Mouse (Mus musculus) forebrain, embryonic 13.5 days (tissue): Measurements from ENCODE around the gene Kndc1. TPM values are rescaled to one million over a fixed set of nuclear protein-coding genes. Genes with fewer than 3 reads are reported as not detected.

ENCODE experiments used
- ATAC-seq: fragments of 200-750 bp; cut with Nextera tagmentation; 2 replicates; pipeline ENCODE4 v1.8.0; 2017
- H3K27ac ChIP-seq: fragments of 300-500 bp; sonication (generic); 2 replicates; pipeline ENCODE4 v1.5.1; 2015; ENCODE audit warnings: inconsistent platforms, mild to moderate bottlenecking, moderate library complexity
- H3K27me3 ChIP-seq: fragments of 300-500 bp; sonication (generic); 2 replicates; pipeline ENCODE4 v1.6.1; 2015; ENCODE audit warnings: mild to moderate bottlenecking, inconsistent platforms
- H3K36me3 ChIP-seq: fragments of 300-500 bp; sonication (generic); 2 replicates; pipeline ENCODE4 v1.6.1; 2015; ENCODE audit warnings: mild to moderate bottlenecking, inconsistent platforms; ENCODE audit not compliant: poor library complexity, severe bottlenecking
- H3K4me1 ChIP-seq: fragments of 300-500 bp; sonication (generic); 2 replicates; pipeline ENCODE4 v1.6.1; 2015; ENCODE audit warnings: inconsistent platforms
- H3K4me2 ChIP-seq: fragments of 300-500 bp; sonication (generic); 2 replicates; pipeline ENCODE4 v1.6.1; 2015; ENCODE audit warnings: inconsistent platforms, mild to moderate bottlenecking, moderate library complexity
- H3K4me3 ChIP-seq: fragments of 300-500 bp; sonication (generic); 2 replicates; pipeline ENCODE4 v1.5.1; 2015; ENCODE audit warnings: mild to moderate bottlenecking, inconsistent platforms
- H3K9ac ChIP-seq: fragments of 300-500 bp; sonication (generic); 2 replicates; pipeline ENCODE4 v1.6.1; 2015; ENCODE audit warnings: mild to moderate bottlenecking, inconsistent platforms
- H3K9me3 ChIP-seq: fragments of 300-500 bp; sonication (generic); replicated peaks from 2 replicates; pipeline ENCODE4 v1.6.1; 2016; ENCODE audit warnings: inconsistent platforms
- WGBS: fragments of 180-500 bp; shearing (Covaris S2); methylation state at CpG from one replicate; pipeline ENCODE4 v1.1.7; 2015; 5-methylcytosine and 5-hydroxymethylcytosine counted together
- polyA plus RNA-seq: library from polyadenylated mRNA; unstranded; fragments of >200 nt; fragmentation: Nextera tagmentation; extraction: Ambion mirVana; gene quantifications from 2 replicates; pipeline ENCODE4 v1.2.1, GENCODE M21; 2015

Gene Kndc1
- polyA plus RNA-seq, 1 experiment from 2014 or later, result 2.1 TPM

DNA sequence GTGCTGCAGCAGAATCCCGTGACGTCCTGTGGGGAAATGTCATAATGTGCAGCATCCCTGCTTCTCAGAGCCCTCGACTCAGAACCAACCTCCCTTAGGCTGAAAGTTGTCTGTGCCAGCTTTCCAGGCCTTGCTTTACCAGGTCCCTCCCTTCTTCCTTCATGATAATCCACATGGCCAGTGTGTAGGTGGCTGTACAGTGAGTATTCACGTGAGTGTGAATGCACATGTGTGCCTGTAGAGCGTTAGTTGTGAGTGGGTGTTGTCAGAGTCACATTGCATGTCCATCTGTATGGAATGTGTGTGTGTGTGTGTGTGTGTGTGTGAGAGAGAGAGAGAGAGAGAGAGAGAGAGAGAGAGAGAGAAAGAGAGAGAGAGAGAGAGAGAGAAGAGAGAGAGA is 16.4 kb upstream of the Kndc1 start:
- no peak overlapping the region for H3K27ac ChIP-seq
- no peak overlapping the region for H3K9ac ChIP-seq
- no peaks in the 10 kb centered on the region for H3K9me3 ChIP-seq
- no peak for ATAC-seq
- no peaks in the 10 kb centered on the region for H3K27me3 ChIP-seq
- no peak overlapping the region for H3K4me3 ChIP-seq
- H3K4me2 ChIP-seq, result no peak overlapping the region
- no peaks in the 10 kb centered on the region for H3K4me1 ChIP-seq
- WGBS, result 82% methylated on average over 5 of the region's 5 CpGs
- H3K36me3 ChIP-seq, result no peaks in the 10 kb centered on the region

- Histone ChIP-seq H3K4me1 (no peaks in the 10 kb centered on the region), H3K9ac (no peak overlapping the region), H3K9me3 (no peaks in the 10 kb centered on the region), H3K36me3 (no peaks in the 10 kb centered on the region), H3K4me3 (no peak overlapping the region), H3K27me3 (no peaks in the 10 kb centered on the region), H3K27ac (no peak overlapping the region), H3K4me2 (no peak overlapping the region)
- no peak for ATAC-seq
- 75% methylated on average over 6 of the region's 6 CpGs for WGBS
Measured at GRCm38 (mm10) chr7:139878621-139879020, 15.9 kb upstream of the Kndc1 start.

DNA sequence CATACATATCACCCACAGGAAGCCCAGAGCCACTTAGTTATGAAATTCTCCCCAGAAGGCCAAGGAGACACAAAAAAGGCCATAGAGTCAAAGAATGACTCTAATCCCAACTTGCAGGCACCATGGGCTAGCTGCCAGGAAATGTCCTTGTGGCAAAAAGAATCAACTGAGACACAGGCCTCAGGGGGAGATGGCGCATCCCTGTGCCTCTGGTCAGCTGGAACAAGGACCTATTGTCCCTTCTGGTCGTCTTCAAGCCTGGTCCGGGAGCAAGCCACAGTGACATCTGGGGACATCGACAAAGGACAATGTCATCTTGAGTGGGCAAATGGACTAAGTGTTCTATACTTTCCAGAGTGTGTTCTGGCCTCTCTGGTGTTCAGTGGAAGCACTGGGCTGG is 11.0 kb upstream of the Kndc1 start:
- Histone ChIP-seq H3K27me3 (0 out of 2 replicates have a peak, but pooled peaks cover 3% of the 10 kb centered on the region), H3K4me2 (no peak overlapping the region), H3K4me3 (no peak overlapping the region), H3K9me3 (no peaks in the 10 kb centered on the region), H3K36me3 (no peaks in the 10 kb centered on the region), H3K4me1 (no peaks in the 10 kb centered on the region), H3K27ac (no peak overlapping the region), H3K9ac (no peak overlapping the region)
- WGBS, result 88% methylated on average over 4 of the region's 4 CpGs
- no peak for ATAC-seq

DNA sequence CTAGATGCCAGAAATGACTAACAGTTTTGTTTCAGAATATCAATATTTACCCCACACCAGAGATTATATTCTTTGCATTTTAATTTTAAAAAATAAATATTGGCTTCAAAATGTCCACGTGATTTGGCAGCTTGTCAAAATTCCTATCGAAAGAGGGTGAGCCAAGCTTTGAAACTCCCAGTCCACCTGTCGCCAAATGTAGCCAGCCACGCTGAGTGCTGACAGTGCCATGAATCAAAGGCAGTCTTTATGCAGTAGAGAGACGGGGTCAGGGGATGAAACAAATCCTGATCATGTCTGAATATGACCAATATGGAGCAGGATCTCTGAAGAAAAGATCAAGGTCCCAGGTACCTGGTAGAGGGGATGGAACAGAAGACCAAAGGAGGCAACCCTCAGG is 2.7 kb upstream of the Kndc1 start:
- Histone ChIP-seq H3K9me3 (no peaks in the 10 kb centered on the region), H3K4me1 (peaks cover 13% of the 10 kb centered on the region; the same call in 1 of the 2 replicates), H3K36me3 (no peaks in the 10 kb centered on the region), H3K27ac (no peak overlapping the region), H3K27me3 (peaks cover 48% of the 10 kb centered on the region), H3K4me3 (no peak overlapping the region), H3K4me2 (no peak overlapping the region), H3K9ac (no peak overlapping the region)
- WGBS, result 76% methylated on average over 5 of the region's 5 CpGs
- no peak for ATAC-seq

- Histone ChIP-seq H3K9me3 (no peaks in the 10 kb centered on the region), H3K4me3 (no peak overlapping the region), H3K4me1 (peaks cover 13% of the 10 kb centered on the region; the same call in 1 of the 2 replicates), H3K9ac (no peak overlapping the region), H3K27me3 (peaks cover 42% of the 10 kb centered on the region), H3K27ac (no peak overlapping the region), H3K4me2 (no peak overlapping the region; the same call in 1 of the 2 replicates), H3K36me3 (no peaks in the 10 kb centered on the region)
- ATAC-seq, result no peak
- 84% methylated on average over 7 of the region's 7 CpGs for WGBS
Measured at GRCm38 (mm10) chr7:139896271-139896670, 1.8 kb downstream of the Kndc1 start.

GRCm38 (mm10) chr7:139896796-139897195 is 2.3 kb downstream of the Kndc1 start:
- Histone ChIP-seq H3K27ac (no peak overlapping the region), H3K4me3 (no peak overlapping the region), H3K4me1 (peaks cover 13% of the 10 kb centered on the region; the same call in 1 of the 2 replicates), H3K36me3 (no peaks in the 10 kb centered on the region), H3K4me2 (no peak overlapping the region), H3K9ac (no peak overlapping the region), H3K9me3 (no peaks in the 10 kb centered on the region), H3K27me3 (peaks cover 42% of the 10 kb centered on the region)
- no peak for ATAC-seq
- 83% methylated on average over 7 of the region's 7 CpGs for WGBS

DNA sequence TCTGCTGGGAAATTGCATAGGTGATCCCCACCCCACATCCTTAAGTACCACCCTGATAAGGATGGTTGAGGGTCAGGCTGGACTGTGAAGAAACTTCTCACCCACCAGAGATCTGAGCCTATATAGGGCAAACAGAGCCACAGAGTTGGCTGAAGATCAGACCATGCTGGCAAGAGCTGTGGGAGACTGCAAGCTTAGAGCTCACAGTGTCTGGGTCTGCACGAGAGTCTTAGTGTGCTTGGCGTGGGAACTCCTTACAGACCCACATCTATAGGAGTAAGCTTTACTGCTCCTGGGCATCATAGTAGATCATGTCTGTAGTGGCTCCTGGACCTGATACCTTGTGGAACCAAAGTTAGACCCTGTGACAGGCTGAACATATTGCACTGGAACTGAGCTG is 4.1 kb downstream of the Kndc1 start:
- no peak overlapping the region for H3K9ac ChIP-seq
- peaks cover 13% of the 10 kb centered on the region; the same call in 1 of the 2 replicates for H3K4me1 ChIP-seq
- H3K27ac ChIP-seq, result no peak overlapping the region
- ATAC-seq, result no peak
- no peaks in the 10 kb centered on the region for H3K9me3 ChIP-seq
- peaks cover 32% of the 10 kb centered on the region for H3K27me3 ChIP-seq
- no peak overlapping the region for H3K4me3 ChIP-seq
- no peaks in the 10 kb centered on the region for H3K36me3 ChIP-seq
- WGBS, result 85% methylated on average over 2 of the region's 2 CpGs
- no peak overlapping the region for H3K4me2 ChIP-seq

- H3K4me2 ChIP-seq, result no peak overlapping the region
- peaks cover 28% of the 10 kb centered on the region for H3K27me3 ChIP-seq
- peaks cover 10% of the 10 kb centered on the region; the same call in 1 of the 2 replicates for H3K4me1 ChIP-seq
- no peaks in the 10 kb centered on the region for H3K36me3 ChIP-seq
- H3K27ac ChIP-seq, result no peak overlapping the region
- H3K9ac ChIP-seq, result no peak overlapping the region
- H3K9me3 ChIP-seq, result no peaks in the 10 kb centered on the region
- WGBS, result 86% methylated on average over 7 of the region's 7 CpGs
- ATAC-seq, result no peak
- no peak overlapping the region for H3K4me3 ChIP-seq
Measured at GRCm38 (mm10) chr7:139899505-139899904, 5.0 kb downstream of the Kndc1 start.

DNA sequence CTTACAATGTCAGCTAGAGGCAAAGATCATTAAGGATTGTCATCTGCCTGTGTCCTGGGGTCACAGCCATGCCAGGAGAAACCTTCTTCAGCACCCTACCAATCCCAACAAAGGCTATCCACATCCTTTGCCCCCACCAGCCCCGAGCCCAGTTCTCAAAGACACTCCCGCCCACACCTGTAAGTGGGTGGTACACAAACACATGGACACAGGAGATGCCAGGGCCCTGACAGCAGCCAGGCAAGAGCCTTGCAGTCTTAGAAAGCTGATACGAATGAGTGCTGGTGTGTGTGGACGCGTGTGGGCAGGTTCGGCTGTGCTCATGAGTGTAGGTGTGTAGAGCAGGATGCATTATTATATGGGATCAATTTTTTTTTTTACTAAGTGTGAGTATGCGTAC is 6.0 kb downstream of the Kndc1 start:
- H3K4me2 ChIP-seq, result no peak overlapping the region
- 0 out of 2 replicates have a peak, but pooled peaks cover under 1% of the 10 kb centered on the region for H3K4me1 ChIP-seq
- H3K36me3 ChIP-seq, result no peaks in the 10 kb centered on the region
- peaks cover 27% of the 10 kb centered on the region for H3K27me3 ChIP-seq
- H3K27ac ChIP-seq, result no peak overlapping the region
- WGBS, result 96% methylated on average over 7 of the region's 7 CpGs
- no peak overlapping the region for H3K4me3 ChIP-seq
- H3K9me3 ChIP-seq, result no peaks in the 10 kb centered on the region
- H3K9ac ChIP-seq, result no peak overlapping the region
- ATAC-seq, result no peak

- H3K4me2 ChIP-seq, result no peak overlapping the region
- H3K4me1 ChIP-seq, result no peaks in the 10 kb centered on the region
- no peak overlapping the region for H3K27ac ChIP-seq
- peaks cover 22% of the 10 kb centered on the region for H3K27me3 ChIP-seq
- no peaks in the 10 kb centered on the region for H3K9me3 ChIP-seq
- H3K36me3 ChIP-seq, result no peaks in the 10 kb centered on the region
- H3K9ac ChIP-seq, result no peak overlapping the region
- no peak overlapping the region for H3K4me3 ChIP-seq
- ATAC-seq, result no peak
- 94% methylated on average over 6 of the region's 6 CpGs for WGBS
Measured at GRCm38 (mm10) chr7:139900896-139901295, 6.4 kb downstream of the Kndc1 start.

DNA sequence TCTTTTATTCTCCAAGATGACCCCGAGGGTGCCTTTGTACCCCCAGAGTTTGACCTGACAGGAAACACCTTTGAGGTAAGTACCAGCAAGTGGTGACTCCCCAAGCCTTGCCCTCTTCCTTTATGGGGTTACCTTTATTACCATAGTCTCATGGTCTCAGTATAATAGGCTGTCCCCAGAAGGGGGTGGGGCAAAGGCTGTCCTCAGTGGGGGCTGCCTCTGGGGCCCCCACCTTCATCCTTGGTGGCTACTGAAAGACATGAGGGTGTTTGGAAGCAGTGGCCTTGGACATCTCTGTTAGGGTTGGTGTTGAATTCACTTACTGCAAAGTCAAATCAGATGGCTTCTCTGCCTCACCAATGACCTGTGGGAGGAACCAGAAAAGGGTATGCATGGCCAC is 7.5 kb downstream of the Kndc1 start:
- H3K9me3 ChIP-seq, result no peaks in the 10 kb centered on the region
- H3K9ac ChIP-seq, result no peak overlapping the region
- no peak for ATAC-seq
- no peaks in the 10 kb centered on the region for H3K36me3 ChIP-seq
- H3K27me3 ChIP-seq, result peaks cover 16% of the 10 kb centered on the region; the same call in 1 of the 2 replicates
- H3K27ac ChIP-seq, result no peak overlapping the region
- WGBS, result 28% methylated on average over 1 of the region's 1 CpGs
- H3K4me3 ChIP-seq, result no peak overlapping the region
- no peaks in the 10 kb centered on the region for H3K4me1 ChIP-seq
- H3K4me2 ChIP-seq, result no peak overlapping the region

DNA sequence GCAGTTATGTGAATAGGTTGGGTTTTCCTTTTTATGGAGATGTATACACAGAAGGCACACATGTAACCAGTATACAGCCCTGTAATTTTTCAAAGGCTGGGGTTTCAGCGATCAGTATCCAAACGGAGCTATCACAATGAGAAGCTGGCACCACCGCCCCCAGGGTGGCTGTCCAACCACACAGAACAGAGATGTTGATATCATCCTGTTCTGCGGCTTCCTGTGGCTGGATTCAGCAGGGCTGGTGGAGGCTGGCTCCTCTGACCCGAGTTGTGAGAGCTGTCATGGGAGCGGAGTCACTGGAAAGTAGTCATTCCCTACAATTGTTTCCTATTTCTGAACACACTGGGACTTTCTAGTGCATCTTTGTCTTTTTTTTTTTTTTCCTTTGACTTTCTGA is 10.8 kb downstream of the Kndc1 start:
- Histone ChIP-seq H3K4me3 (no peak overlapping the region), H3K27ac (no peak overlapping the region), H3K4me2 (no peak overlapping the region), H3K36me3 (no peaks in the 10 kb centered on the region), H3K4me1 (peaks cover 18% of the 10 kb centered on the region), H3K9me3 (no peaks in the 10 kb centered on the region), H3K9ac (no peak overlapping the region), H3K27me3 (peaks cover 16% of the 10 kb centered on the region; the same call in 1 of the 2 replicates)
- no peak for ATAC-seq
- 32% methylated on average over 6 of the region's 6 CpGs for WGBS

DNA sequence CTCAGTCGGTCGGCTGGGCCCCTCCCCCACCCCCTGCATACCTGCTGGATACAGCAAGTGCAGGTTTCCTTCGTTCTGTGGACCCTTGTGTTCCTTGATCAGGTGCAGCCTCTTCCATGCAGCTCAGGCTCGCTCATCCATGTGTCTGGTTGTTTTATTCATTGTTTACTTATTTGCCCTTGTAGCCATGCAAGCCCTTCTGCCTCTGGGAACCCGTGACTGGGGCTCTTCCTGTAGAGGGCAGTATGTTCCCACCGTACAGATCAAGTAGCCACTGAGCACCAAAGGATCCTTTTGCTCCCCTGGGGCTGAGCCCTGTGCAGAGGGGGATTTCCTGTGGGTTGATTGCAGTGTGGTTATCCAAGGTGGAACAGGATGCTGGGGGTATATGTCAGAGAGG is 11.2 kb downstream of the Kndc1 start:
- H3K4me1 ChIP-seq, result peaks cover 18% of the 10 kb centered on the region
- no peak overlapping the region for H3K27ac ChIP-seq
- H3K36me3 ChIP-seq, result no peaks in the 10 kb centered on the region
- no peak overlapping the region for H3K9ac ChIP-seq
- no peaks in the 10 kb centered on the region for H3K9me3 ChIP-seq
- WGBS, result 8% methylated on average over 6 of the region's 6 CpGs
- no peak overlapping the region for H3K4me2 ChIP-seq
- H3K27me3 ChIP-seq, result peaks cover 16% of the 10 kb centered on the region; the same call in 1 of the 2 replicates
- ATAC-seq, result no peak; the same call in 1 of the 2 replicates
- H3K4me3 ChIP-seq, result no peak overlapping the region
